Mouse (Mus musculus) limb, embryonic 14.5 days (tissue): Measurements from ENCODE around the gene Nin. TPM values are rescaled to one million over a fixed set of nuclear protein-coding genes. Genes with fewer than 3 reads are reported as not detected.

Experiments
- ATAC-seq: fragments of 200-750 bp; cut with Nextera tagmentation; 2 replicates; pipeline ENCODE4 v1.8.0; 2017; ENCODE audit warnings: low read depth, moderate number of reproducible peaks, moderate TSS enrichment; ENCODE audit not compliant: low FRiP score
- DNase-seq: peaks from one replicate; pipeline ENCODE4 v3.0.0-alpha.2; 2015; ENCODE audit warnings: low spot score
- H3K27ac ChIP-seq: fragments of 300-500 bp; sonication (generic); replicated peaks from 2 replicates; pipeline ENCODE4 v1.5.1; 2014; ENCODE audit warnings: low read depth, mild to moderate bottlenecking, low read length, moderate library complexity, mixed read lengths
- H3K27me3 ChIP-seq: fragments of 300-500 bp; sonication (generic); 2 replicates; pipeline ENCODE4 v1.6.1; 2014; ENCODE audit warnings: low read length, mixed read lengths; ENCODE audit not compliant: control insufficient read depth, insufficient read depth
- H3K36me3 ChIP-seq: fragments of 300-500 bp; sonication (generic); 2 replicates; pipeline ENCODE4 v1.6.1; 2014; ENCODE audit warnings: mild to moderate bottlenecking, low read length, moderate library complexity, mixed read lengths; ENCODE audit not compliant: control insufficient read depth, insufficient read depth
- H3K4me1 ChIP-seq: fragments of 300-500 bp; sonication (generic); 2 replicates; pipeline ENCODE4 v1.6.1; 2014; ENCODE audit warnings: antibody characterized with exemption, low read length, mixed read lengths; ENCODE audit not compliant: control insufficient read depth, insufficient read depth
- H3K4me2 ChIP-seq: fragments of 300-500 bp; sonication (generic); replicated peaks from 2 replicates; pipeline ENCODE4 v1.6.1; 2014; ENCODE audit warnings: low read depth, mild to moderate bottlenecking, low read length, moderate library complexity; ENCODE audit not compliant: severe bottlenecking
- H3K4me3 ChIP-seq: fragments of 300-500 bp; sonication (generic); replicated peaks from 2 replicates; pipeline ENCODE4 v1.5.1; 2014; ENCODE audit warnings: low read length
- H3K9ac ChIP-seq: fragments of 300-500 bp; sonication (generic); 2 replicates; pipeline ENCODE4 v1.6.1; 2014; ENCODE audit warnings: mild to moderate bottlenecking, low read depth, low read length, moderate library complexity; ENCODE audit not compliant: severe bottlenecking
- H3K9me3 ChIP-seq: fragments of 300-500 bp; sonication (generic); 2 replicates; pipeline ENCODE4 v1.6.1; 2016; ENCODE audit warnings: low read length; ENCODE audit not compliant: control insufficient read depth
- POLR2A ChIP-seq: fragments of 200-500 bp; IDR thresholded peaks from 2 replicates; pipeline ENCODE4 v1.8.0; 2012; ENCODE audit warnings: inconsistent platforms, mild to moderate bottlenecking, moderate library complexity, borderline replicate concordance; ENCODE audit not compliant: insufficient read depth, insufficient read length; ENCODE audit errors: extremely low read depth
- WGBS: fragments of 180-500 bp; shearing (Covaris S2); extraction: QIAGEN DNeasy Blood & Tissue Kit; methylation state at CpG from one replicate; pipeline ENCODE4 v1.1.7; 2014; 5-methylcytosine and 5-hydroxymethylcytosine counted together
- polyA plus RNA-seq, 2 experiments: library from polyadenylated mRNA; depleted of rRNA in 1 of 2; stranded (reverse) in 1 of 2; unstranded in 1 of 2; fragments of >200 nt; fragmentation: Nextera tagmentation in 1 of 2; extraction: Ambion mirVana in 1 of 2; gene quantifications; 2 replicates each; pipeline versions ENCODE4 v1.2.1 to v1.2.3; 2012 to 2014

Gene Nin
- polyA plus RNA-seq, 2 experiments: 13.7 to 16.9 TPM

DNA sequence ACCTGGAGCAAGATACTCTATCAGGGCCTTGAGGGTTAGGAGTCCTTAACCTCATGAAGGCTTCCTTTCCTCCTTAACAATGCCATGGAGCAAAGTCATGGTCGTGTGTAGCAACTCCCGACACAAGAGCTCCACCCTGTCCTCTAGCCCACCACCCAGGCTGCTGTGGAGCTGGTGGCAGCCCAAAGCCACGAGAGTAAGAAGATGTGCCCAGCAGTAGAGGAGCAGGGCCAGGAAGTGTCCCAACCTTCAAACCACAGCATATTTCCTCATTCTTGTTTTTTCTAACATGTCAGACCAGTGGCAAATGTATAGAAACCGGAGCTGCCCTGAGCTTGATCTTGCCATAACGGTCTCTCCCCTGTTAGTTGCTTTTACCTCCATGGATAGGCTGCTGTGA lies 29.3 kb downstream of the Nin start:
- Histone ChIP-seq H3K9ac (no peak overlapping the region), H3K27ac (no peak overlapping the region), H3K9me3 (no peaks in the 10 kb centered on the region), H3K4me2 (no peak overlapping the region), H3K36me3 (no peaks in the 10 kb centered on the region; the same call in 1 of the 2 replicates), H3K4me1 (no peaks in the 10 kb centered on the region), H3K4me3 (no peak overlapping the region), H3K27me3 (no peaks in the 10 kb centered on the region)
- no peak for DNase-seq
- 92% methylated on average over 5 of the region's 5 CpGs for WGBS
- TF ChIP-seq POLR2A: no peak
- ATAC-seq: no peak

DNA sequence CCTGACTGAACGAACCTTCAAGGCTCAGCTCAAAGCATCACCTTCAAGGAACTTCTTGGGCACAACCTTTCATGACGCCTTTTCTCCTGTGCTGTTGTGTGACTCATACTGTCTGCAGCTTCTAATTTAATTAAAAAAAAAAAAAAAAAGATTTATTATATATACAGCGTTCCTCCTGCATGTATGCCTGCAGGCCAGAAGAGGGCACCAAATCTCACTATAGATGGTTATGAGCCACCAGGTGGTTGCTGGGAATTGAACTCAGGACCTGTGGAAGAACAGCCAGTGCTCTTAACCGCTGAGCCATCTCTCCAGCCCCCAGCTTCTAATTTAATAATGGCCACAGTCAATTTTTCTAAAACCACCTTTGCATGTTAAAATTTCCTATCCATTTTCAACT lies 29.8 kb downstream of the Nin start:
- DNase-seq (no peak), ATAC-seq (no peak)
- Histone ChIP-seq H3K9me3 (no peaks in the 10 kb centered on the region), H3K9ac (no peak overlapping the region), H3K27me3 (no peaks in the 10 kb centered on the region), H3K36me3 (no peaks in the 10 kb centered on the region; the same call in 1 of the 2 replicates), H3K4me1 (no peaks in the 10 kb centered on the region), H3K27ac (no peak overlapping the region), H3K4me2 (no peak overlapping the region), H3K4me3 (no peak overlapping the region)
- no peak for TF ChIP-seq POLR2A
- 95% methylated on average over 4 of the region's 4 CpGs for WGBS

DNA sequence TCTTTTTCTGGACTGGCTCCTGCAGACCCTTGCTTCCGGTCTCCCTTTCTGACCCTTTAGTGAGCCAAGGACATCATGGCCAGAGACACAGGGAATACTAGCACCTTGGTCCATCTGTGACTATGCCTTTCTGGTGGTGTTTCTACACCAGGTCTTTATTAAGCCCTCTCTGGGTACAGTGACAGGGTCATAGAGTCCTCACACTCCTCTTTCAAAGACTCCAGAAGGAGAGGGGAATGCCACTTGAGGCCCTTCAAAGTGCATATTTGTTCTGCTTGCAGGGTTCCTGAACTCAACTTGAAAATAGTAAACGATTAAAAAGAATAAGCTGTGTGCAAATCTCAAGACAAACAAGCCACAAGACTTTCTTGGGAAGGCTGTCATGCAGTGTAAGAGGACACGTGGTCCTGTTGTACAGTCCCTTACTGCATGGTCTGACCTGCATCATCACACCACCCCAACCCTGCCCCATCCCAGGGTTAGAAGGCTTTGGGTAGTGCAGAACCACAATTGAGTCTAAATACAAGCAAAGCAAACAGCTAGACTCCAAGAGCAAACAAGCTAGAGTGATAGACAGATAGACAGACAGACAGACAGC lies 30.5 kb downstream of the Nin start:
- ATAC-seq (no peak), DNase-seq (no peak)
- Histone ChIP-seq H3K36me3 (no peaks in the 10 kb centered on the region; the same call in 1 of the 2 replicates), H3K4me3 (no peak overlapping the region), H3K9me3 (no peaks in the 10 kb centered on the region), H3K9ac (no peak overlapping the region), H3K4me1 (no peaks in the 10 kb centered on the region), H3K27me3 (no peaks in the 10 kb centered on the region), H3K4me2 (no peak overlapping the region), H3K27ac (no peak overlapping the region)
- WGBS: 95% methylated on average over 3 of the region's 3 CpGs
- no peak for TF ChIP-seq POLR2A

DNA sequence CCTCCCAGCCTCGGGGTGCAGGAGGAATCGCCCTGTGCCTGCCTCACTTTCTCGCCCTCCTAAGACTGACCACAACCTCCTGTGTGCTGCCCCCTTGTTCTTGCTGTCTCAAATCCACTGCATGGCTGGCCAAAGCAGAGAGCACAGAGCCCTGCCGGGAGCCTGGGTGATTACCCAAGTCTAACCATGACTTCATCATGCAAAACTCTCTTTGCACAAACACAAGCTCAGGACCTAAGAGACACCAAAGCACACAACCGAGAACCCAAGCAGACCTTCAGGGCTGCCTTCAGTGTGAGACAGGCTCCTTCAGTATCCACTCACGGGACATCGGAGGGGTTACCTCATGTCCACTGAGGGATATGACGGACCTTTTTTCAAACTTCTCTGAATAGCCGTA lies 31.0 kb downstream of the Nin start:
- H3K9me3 ChIP-seq: no peaks in the 10 kb centered on the region
- no peaks in the 10 kb centered on the region for H3K27me3 ChIP-seq
- no peak overlapping the region for H3K27ac ChIP-seq
- H3K4me2 ChIP-seq: no peak overlapping the region
- H3K36me3 ChIP-seq: peaks cover under 1% of the 10 kb centered on the region; the same call in 1 of the 2 replicates
- no peak for TF ChIP-seq POLR2A
- 87% methylated on average over 9 of the region's 9 CpGs for WGBS
- ATAC-seq (no peak), DNase-seq (no peak)
- H3K4me1 ChIP-seq: no peaks in the 10 kb centered on the region
- H3K9ac ChIP-seq: no peak overlapping the region
- no peak overlapping the region for H3K4me3 ChIP-seq

DNA sequence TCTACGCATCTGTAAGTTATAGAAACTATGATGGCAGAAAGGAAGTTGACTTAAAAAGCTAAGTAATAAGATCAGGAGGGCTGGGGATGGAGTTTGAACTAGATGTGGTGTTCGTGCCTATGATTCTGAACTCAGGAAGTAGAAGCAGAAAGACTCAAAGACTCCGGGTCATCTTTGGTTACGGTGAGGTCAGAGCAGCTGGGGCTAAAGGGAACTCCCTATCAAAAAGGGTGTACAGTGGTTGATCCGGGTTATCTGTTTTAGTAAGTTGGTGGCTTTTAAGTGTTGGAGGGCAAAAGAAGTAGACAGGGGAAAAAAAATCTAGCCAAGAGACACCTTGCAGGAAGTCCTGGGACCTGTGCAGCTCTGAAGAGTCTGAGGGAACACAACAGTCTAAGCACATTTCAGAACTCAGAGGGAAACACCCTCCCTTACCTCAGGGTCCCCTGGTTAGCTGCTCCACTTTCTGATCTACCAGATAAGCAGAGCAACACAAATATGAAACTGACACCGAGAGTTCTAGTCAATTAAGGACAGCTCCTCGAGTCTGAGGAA lies 35.0 kb downstream of the Nin start:
- no peak overlapping the region for H3K27ac ChIP-seq
- ATAC-seq (no peak), DNase-seq (no peak)
- H3K27me3 ChIP-seq: no peaks in the 10 kb centered on the region
- H3K36me3 ChIP-seq: peaks cover 13% of the 10 kb centered on the region
- no peak overlapping the region for H3K9ac ChIP-seq
- WGBS: 84% methylated on average over 7 of the region's 7 CpGs
- H3K4me1 ChIP-seq: no peaks in the 10 kb centered on the region
- no peak for TF ChIP-seq POLR2A
- no peak overlapping the region for H3K4me2 ChIP-seq
- no peaks in the 10 kb centered on the region for H3K9me3 ChIP-seq
- H3K4me3 ChIP-seq: no peak overlapping the region
